Mouse (Mus musculus): ENCODE data around the gene Gm14569. TPM values are rescaled to one million over a fixed set of nuclear protein-coding genes. Genes with fewer than 3 reads are reported as not detected.

Gene Gm14569
- polyA plus RNA-seq, 1 experiment, result not detected

DNA sequence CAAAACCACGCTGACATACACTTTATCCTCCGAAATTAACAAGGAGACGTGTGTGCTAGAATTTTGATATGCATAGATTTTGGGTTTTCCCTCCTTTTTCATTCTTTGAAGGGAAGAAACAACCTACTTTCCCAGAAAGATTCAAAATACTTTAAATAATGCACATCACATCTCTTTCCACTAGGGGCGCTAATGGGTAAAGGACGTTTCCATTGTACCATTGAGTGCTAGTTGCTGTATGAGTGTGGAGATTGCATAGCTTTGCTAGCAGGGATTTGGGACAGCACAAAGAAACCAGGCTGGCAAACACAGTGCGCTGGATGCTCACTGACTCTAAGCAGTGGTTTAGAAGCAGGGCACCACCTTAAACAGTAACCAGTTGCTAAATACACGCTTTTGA lies 3.6 kb downstream of the Gm14569 start:
- H3K27ac ChIP-seq (ENCODE audit: control insufficient read depth, insufficient read depth, low read depth, low read length, poor library complexity), result no peak overlapping the region
- TF ChIP-seq CTCF (IDR thresholded peaks at IDR 0.05; ENCODE audit: control insufficient read depth, insufficient read depth, low read length), result peak; percentile 24; the same call in 1 of the 2 replicates
- TF ChIP-seq POLR2A (IDR thresholded peaks at IDR 0.05; ENCODE audit: borderline replicate concordance, control insufficient read depth, low read depth, low read length), result no peak
- WGBS, result 43% methylated on average over 7 of the region's 7 CpGs
- no peaks in the 10 kb centered on the region for H3K4me1 ChIP-seq (ENCODE audit: control insufficient read depth, insufficient read depth, low read length)
- no peak overlapping the region for H3K4me3 ChIP-seq (replicated peaks; ENCODE audit: control insufficient read depth, low read depth, low read length)

DNA sequence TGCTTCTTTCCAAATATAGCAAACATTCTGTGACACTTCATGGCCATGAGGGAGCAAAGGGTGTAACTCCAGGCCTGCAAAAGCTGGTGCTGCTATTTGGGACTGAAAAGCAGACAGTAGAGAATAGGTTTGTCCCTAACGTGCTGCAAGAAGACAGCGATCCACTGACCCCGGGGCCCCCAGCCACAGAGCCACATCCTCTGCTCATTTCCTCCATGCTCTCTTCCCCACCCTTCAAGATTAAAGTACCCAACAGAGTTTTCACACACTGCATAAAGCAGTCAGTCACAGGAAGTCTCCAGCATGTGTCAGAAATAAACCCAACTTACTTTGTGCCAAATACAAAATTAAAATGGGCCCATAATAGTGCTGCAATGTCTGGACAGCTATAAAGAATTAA lies 16.8 kb downstream of the Gm14569 start:
- WGBS, result 22% methylated on average over 3 of the region's 3 CpGs
- no peak overlapping the region for H3K27ac ChIP-seq (ENCODE audit: control insufficient read depth, insufficient read depth, low read depth, low read length, poor library complexity)
- TF ChIP-seq POLR2A (IDR thresholded peaks at IDR 0.05; ENCODE audit: borderline replicate concordance, control insufficient read depth, low read depth, low read length) (no peak), CTCF (IDR thresholded peaks at IDR 0.05; ENCODE audit: control insufficient read depth, insufficient read depth, low read length) (no peak)
- H3K4me3 ChIP-seq (replicated peaks; ENCODE audit: control insufficient read depth, low read depth, low read length), result no peak overlapping the region
- no peaks in the 10 kb centered on the region for H3K4me1 ChIP-seq (ENCODE audit: control insufficient read depth, insufficient read depth, low read length)

DNA sequence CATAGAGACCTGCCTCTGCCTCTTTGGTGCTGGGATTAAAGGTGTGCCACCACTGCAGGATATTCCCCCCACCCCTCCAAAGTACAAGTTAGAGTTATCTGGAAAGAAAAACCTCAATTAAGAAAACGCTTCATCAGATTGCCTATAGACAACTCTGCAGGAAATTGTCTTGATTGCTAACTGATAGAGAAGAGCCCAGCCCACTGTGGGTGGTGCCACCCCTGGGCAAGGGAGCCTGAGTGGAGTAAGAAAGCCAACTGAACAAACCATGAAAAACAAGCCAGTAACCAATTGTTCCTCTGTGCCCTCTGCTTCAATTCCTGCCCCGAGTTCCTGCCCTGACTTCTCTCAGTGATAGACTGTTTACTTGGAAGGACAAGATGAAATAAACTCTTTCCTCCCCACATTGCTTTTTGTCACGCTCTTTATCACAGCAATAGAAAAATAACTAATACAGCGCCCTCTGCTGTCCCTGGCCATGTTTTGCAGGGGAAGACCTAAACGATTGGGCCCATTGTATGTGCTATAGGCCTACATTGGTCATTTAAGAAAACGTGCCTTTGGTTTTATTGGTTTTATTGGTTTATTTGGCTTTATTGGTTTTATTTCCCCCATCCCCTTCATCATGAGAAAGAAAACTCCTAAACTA lies 17.4 kb downstream of the Gm14569 start:
- 20% methylated on average over 6 of the region's 6 CpGs for WGBS

DNA sequence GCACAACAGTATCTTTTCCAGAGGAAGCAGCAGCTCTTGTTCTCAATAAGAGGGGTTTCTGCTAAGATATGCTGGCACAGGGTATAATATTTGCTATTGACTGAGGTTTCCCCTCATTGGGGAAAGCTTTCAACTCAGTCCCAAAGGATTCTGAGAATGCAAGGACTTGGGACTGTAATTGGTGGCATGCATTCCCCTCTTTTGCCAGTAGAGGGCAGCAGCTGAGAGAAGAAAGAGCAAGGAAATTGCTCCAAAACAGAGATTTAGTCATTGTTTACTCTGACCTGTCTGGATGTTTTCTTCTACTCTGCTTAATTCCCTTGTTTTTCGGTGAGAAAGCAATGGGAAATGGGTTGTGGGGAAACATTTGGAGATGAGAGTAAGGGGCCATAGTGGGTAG lies 35.6 kb downstream of the Gm14569 start:
- Histone ChIP-seq H3K4me1 (ENCODE audit: control insufficient read depth, insufficient read depth, low read length) (no peaks in the 10 kb centered on the region), H3K27ac (ENCODE audit: control insufficient read depth, insufficient read depth, low read depth, low read length, poor library complexity) (no peak overlapping the region), H3K4me3 (replicated peaks; ENCODE audit: control insufficient read depth, low read depth, low read length) (no peak overlapping the region)
- WGBS, result 3% methylated on average over 1 of the region's 1 CpGs
- TF ChIP-seq POLR2A (IDR thresholded peaks at IDR 0.05; ENCODE audit: borderline replicate concordance, control insufficient read depth, low read depth, low read length), result no peak
- TF ChIP-seq CTCF (IDR thresholded peaks at IDR 0.05; ENCODE audit: control insufficient read depth, insufficient read depth, low read length), result no peak

More for the DNA sequence above, 17.4 kb downstream of the Gm14569 start:
- TF ChIP-seq POLR2A (IDR thresholded peaks at IDR 0.05; ENCODE audit: borderline replicate concordance, control insufficient read depth, low read depth, low read length), result no peak
- 0 out of 2 replicates have a peak, but pooled peaks have one; percentile 10 for TF ChIP-seq CTCF (IDR thresholded peaks at IDR 0.05; ENCODE audit: control insufficient read depth, insufficient read depth, low read length)
- no peak overlapping the region for H3K27ac ChIP-seq (ENCODE audit: control insufficient read depth, insufficient read depth, low read depth, low read length, poor library complexity)
- H3K4me3 ChIP-seq (replicated peaks; ENCODE audit: control insufficient read depth, low read depth, low read length), result no peak overlapping the region
- no peaks in the 10 kb centered on the region for H3K4me1 ChIP-seq (ENCODE audit: control insufficient read depth, insufficient read depth, low read length)

DNA sequence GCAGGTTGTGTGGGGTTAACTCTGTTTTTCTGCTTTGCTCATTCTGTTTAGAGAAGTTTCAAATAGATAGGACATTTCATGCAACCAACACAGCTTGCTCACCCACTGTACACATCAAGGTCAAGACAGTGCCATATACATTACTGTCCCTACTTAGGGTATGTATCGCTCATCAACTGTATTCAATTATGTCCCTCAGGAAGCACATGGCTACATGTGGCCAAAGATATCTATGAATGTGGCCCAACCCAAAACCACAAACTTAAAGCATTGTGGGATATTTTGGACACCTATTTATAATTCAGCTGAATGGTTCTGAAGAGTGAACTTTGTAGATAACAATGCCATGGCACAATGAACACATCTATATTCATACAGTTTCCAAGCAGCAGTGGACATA lies 53.7 kb downstream of the Gm14569 start:
- no peak overlapping the region for H3K4me3 ChIP-seq (replicated peaks; ENCODE audit: control insufficient read depth, low read depth, low read length)
- WGBS, result 34% methylated on average over 1 of the region's 1 CpGs
- no peak for TF ChIP-seq POLR2A (IDR thresholded peaks at IDR 0.05; ENCODE audit: borderline replicate concordance, control insufficient read depth, low read depth, low read length)
- TF ChIP-seq CTCF (IDR thresholded peaks at IDR 0.05; ENCODE audit: control insufficient read depth, insufficient read depth, low read length), result no peak

DNA sequence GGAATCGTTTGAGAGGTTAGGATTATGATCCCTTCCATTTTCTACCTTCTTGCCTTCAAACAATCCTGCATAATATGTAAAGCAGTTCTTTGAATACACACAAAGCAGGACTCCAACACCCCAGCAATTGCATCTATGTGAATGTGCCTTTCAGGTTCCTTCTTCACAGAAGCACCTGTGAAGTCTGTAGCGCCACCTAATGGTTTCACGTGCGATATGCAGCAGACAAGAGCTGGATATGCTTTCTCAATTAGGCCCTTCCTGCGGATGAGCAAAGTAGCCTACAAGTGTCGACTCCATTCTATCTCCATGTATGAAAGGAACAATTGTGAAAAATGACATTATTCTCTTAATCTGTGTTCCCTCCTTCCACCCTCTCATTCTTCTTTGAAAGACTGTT lies 56.6 kb downstream of the Gm14569 start:
- TF ChIP-seq POLR2A (IDR thresholded peaks at IDR 0.05; ENCODE audit: borderline replicate concordance, control insufficient read depth, low read depth, low read length), result no peak
- no peak for TF ChIP-seq CTCF (IDR thresholded peaks at IDR 0.05; ENCODE audit: control insufficient read depth, insufficient read depth, low read length)
- WGBS, result 49% methylated on average over 6 of the region's 6 CpGs

More for the DNA sequence above, 53.7 kb downstream of the Gm14569 start:
- Histone ChIP-seq H3K4me1 (ENCODE audit: control insufficient read depth, insufficient read depth, low read length) (no peaks in the 10 kb centered on the region), H3K27ac (ENCODE audit: control insufficient read depth, insufficient read depth, low read depth, low read length, poor library complexity) (no peak overlapping the region)

DNA sequence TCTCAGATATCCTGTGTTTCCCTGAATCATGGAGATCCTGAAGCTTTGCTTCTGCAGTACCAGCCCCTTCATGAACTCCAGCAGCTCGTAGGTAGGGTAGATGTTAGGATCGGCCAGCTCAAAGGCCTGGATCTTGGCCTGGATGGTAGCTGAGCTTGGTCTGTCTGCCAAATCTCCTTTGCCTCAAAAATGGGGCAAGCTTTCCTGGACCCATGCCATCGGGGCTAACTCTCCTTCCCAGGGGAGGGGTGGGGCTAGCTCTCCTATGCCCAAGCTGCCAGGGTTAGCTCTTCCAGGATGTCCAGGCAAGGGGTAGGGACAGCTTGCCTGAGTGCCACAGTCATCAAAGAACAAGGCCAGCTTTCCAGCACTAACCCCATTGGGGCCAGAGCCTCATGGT lies 72.5 kb downstream of the Gm14569 start:
- Histone ChIP-seq H3K4me1 (ENCODE audit: control insufficient read depth, insufficient read depth, low read length) (no peaks in the 10 kb centered on the region), H3K4me3 (replicated peaks; ENCODE audit: control insufficient read depth, low read depth, low read length) (no peak overlapping the region), H3K27ac (ENCODE audit: control insufficient read depth, insufficient read depth, low read depth, low read length, poor library complexity) (no peak overlapping the region)
- 76% methylated on average over 3 of the region's 3 CpGs for WGBS
- TF ChIP-seq CTCF (IDR thresholded peaks at IDR 0.05; ENCODE audit: control insufficient read depth, insufficient read depth, low read length), result no peak
- no peak for TF ChIP-seq POLR2A (IDR thresholded peaks at IDR 0.05; ENCODE audit: borderline replicate concordance, control insufficient read depth, low read depth, low read length)

More for the DNA sequence above, 56.6 kb downstream of the Gm14569 start:
- Histone ChIP-seq H3K27ac (ENCODE audit: control insufficient read depth, insufficient read depth, low read depth, low read length, poor library complexity) (no peak overlapping the region), H3K4me3 (replicated peaks; ENCODE audit: control insufficient read depth, low read depth, low read length) (no peak overlapping the region), H3K4me1 (ENCODE audit: control insufficient read depth, insufficient read depth, low read length) (no peaks in the 10 kb centered on the region)

DNA sequence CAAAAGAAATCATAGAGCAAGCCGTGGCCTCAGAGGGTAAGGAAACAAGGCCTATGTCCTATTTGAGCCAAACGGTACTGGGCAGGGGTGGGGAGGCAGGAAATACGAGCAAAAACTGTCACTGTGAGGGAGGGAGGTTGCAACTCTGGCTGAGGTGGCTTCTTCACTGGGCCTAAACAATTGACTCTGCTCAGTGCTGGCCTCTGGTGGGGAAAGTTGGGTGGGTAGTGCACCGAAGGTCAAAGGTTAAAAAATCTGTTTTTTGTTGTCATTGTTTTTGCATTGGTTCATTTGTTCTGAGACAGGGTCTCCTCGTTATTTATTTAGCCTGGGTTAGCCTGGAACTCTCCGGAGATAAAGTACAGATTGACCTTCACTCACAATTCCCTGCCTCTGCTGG lies 89.3 kb downstream of the Gm14569 start:
- H3K27ac ChIP-seq (ENCODE audit: control insufficient read depth, insufficient read depth, low read depth, low read length, poor library complexity), result no peak overlapping the region
- TF ChIP-seq CTCF (IDR thresholded peaks at IDR 0.05; ENCODE audit: control insufficient read depth, insufficient read depth, low read length) (peak; percentile 30; the same call in 1 of the 2 replicates), POLR2A (IDR thresholded peaks at IDR 0.05; ENCODE audit: borderline replicate concordance, control insufficient read depth, low read depth, low read length) (no peak)
- H3K4me3 ChIP-seq (replicated peaks; ENCODE audit: control insufficient read depth, low read depth, low read length), result no peak overlapping the region
- WGBS, result 43% methylated on average over 6 of the region's 6 CpGs
- H3K4me1 ChIP-seq (ENCODE audit: control insufficient read depth, insufficient read depth, low read length), result no peaks in the 10 kb centered on the region

Data from bone marrow, adult 2 months (tissue).